Mouse (Mus musculus) testis, adult 2 months (tissue): Measurements from ENCODE around the gene Slc25a16.

Experiments
- CTCF ChIP-seq: fragments of 200-500 bp; IDR thresholded peaks from 2 replicates; pipeline ENCODE4 v1.5.1; 2012; ENCODE audit warnings: low read depth, mild to moderate bottlenecking, inconsistent platforms, low read length, moderate library complexity; ENCODE audit not compliant: control insufficient read depth, insufficient read depth, insufficient replicate concordance
- POLR2A ChIP-seq: fragments of 200-500 bp; IDR thresholded peaks from 2 replicates; pipeline ENCODE4 v1.6.1; 2012; ENCODE audit warnings: low read depth, mild to moderate bottlenecking, inconsistent platforms, low read length, moderate library complexity; ENCODE audit not compliant: control insufficient read depth

- TF ChIP-seq POLR2A (no peak), CTCF (no peak)
Observed at GRCm38 (mm10) chr10:62993991-62994390, 73.6 kb downstream of the Slc25a16 start.
